Mouse (Mus musculus) bone marrow macrophage, adult 2 months (primary cell): ENCODE data around the gene Ccl25.

Source experiments
- CTCF ChIP-seq: IDR thresholded peaks from 2 replicates; pipeline ENCODE4 v1.5.1; 2012; ENCODE audit warnings: low read depth, mild to moderate bottlenecking, low read length, moderate library complexity
- POLR2A ChIP-seq: IDR thresholded peaks from 2 replicates; pipeline ENCODE4 v1.6.1; 2012; ENCODE audit warnings: mild to moderate bottlenecking, low read depth, low read length, borderline replicate concordance

DNA sequence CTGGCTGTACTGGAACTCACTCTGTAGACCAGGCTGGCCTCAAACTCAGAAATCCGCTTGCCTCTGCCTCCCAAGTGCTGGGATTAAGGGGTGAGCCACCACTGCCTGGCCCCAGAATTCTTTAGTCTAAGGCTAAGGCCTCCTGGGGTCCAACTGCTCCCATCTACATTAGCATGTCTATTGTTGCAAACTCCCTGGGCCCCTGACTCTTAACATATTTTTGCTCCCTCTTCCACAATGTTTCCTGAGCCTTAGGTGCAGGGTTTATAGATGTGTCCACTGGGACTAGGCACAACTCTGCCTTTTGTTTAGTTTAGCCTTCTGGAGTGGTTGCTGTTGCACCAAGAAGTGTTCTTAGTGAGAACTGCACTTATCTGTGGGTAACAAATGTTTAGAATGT is 29.5 kb downstream of the Ccl25 start:
- TF ChIP-seq CTCF, result no peak
- TF ChIP-seq POLR2A, result no peak
